ENCODE assay signal across 10 mouse cellular contexts in the genomic region with DNA sequence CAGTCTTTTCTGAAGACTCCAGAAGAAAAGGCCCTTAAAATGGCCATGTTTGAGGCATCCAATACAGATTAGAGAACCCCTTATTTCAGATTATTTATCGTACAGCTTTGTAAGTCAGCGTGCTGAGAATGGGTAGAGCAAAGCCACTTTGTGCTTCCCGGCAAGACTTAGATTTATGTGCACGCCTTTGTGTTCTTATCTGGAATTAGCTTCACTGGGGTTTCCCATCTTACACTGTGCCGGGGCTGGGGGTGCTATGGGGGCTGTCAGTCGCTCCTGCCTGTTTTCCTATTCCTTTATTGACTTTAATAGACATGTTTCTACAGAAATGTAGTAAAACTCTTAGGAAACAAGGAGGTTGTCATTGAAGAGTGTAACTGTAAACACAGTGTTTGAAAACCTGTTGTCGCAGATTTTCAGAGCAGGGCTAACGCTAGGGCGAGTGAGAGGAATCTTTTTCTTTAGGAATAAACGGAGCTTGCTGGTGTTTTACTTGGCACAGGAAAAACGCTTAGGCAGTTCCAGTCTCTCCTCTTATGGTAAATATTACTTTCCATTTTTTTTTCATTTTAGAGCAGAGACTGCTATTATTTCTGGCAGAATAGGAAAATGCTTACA. TPM values are rescaled to one million over a fixed set of nuclear protein-coding genes. Genes with fewer than 3 reads are reported as not detected.
DNase-seq lines count a peak whose midpoint lies in the region; ATAC-seq lines count a peak whose summit lies in the region.
"Had no signal": no experiment of that assay in that cellular context is flagged by ENCODE, and none has a peak within 500 bp of the region (broad histone marks: within the 10 kb centered on the region; RNA-seq: fewer than 3 reads in every experiment).

No protein-coding gene starts in this region.

- no peak overlapping the region for H3K9ac ChIP-seq in lung, embryonic 15.5 days
- H3K9ac ChIP-seq in limb, embryonic 11.5 days (ENCODE audit: low read length): peak overlapping the region; percentile 30; the same call in 1 of the 2 replicates
- H3K9ac ChIP-seq in stomach, embryonic 16.5 days (ENCODE audit: low read length): peak overlapping the region; percentile 4

- no peaks in the 10 kb centered on the region for H3K36me3 ChIP-seq in lung, embryonic 15.5 days
- H3K36me3 ChIP-seq in limb, embryonic 11.5 days (ENCODE audit: control insufficient read depth, insufficient read depth, low read length): no peaks in the 10 kb centered on the region
- H3K36me3 ChIP-seq in stomach, embryonic 16.5 days (ENCODE audit: control insufficient read depth, insufficient read depth, low read length): no peaks in the 10 kb centered on the region

- peak overlapping the region; percentile 26 for H3K4me3 ChIP-seq in lung, embryonic 15.5 days
- H3K4me3 ChIP-seq in limb, embryonic 11.5 days (ENCODE audit: low read depth, low read length): peak overlapping the region; percentile 17
- peak overlapping the region; percentile 27 for H3K4me3 ChIP-seq in stomach, embryonic 16.5 days (replicated peaks; ENCODE audit: low read length)
- H3K4me3 ChIP-seq: erythroblast, embryonic 14.5 days had no signal

- H3K4me2 ChIP-seq in lung, embryonic 15.5 days: peak overlapping the region; percentile 46
- peak overlapping the region; percentile 43 for H3K4me2 ChIP-seq in limb, embryonic 11.5 days (ENCODE audit: low read depth, severe bottlenecking)
- peak overlapping the region; percentile 74 for H3K4me2 ChIP-seq in stomach, embryonic 16.5 days (ENCODE audit: low read depth, low read length)

- peak overlapping the region; percentile 79 for H3K27ac ChIP-seq in lung, embryonic 15.5 days
- H3K27ac ChIP-seq in limb, embryonic 11.5 days (replicated peaks; ENCODE audit: low read depth, low read length): peak overlapping the region; percentile 73
- peak overlapping the region; percentile 28 for H3K27ac ChIP-seq in stomach, embryonic 16.5 days (ENCODE audit: low read length)

- no peaks in the 10 kb centered on the region for H3K9me3 ChIP-seq in lung, embryonic 15.5 days
- H3K9me3 ChIP-seq in limb, embryonic 11.5 days (ENCODE audit: control insufficient read depth, low read length): no peaks in the 10 kb centered on the region
- no peaks in the 10 kb centered on the region for H3K9me3 ChIP-seq in stomach, embryonic 16.5 days (replicated peaks; ENCODE audit: control insufficient read depth, low read length)

- WGBS in lung, embryonic 15.5 days: 22% methylated on average over 11 of the region's 11 CpGs
- WGBS in limb, embryonic 11.5 days: 43% methylated on average over 11 of the region's 11 CpGs
- WGBS in stomach, embryonic 16.5 days: 39% methylated on average over 11 of the region's 11 CpGs

- intact Hi-C loops in gastrocnemius, postnatal 36 days (cut with DNase I): loop anchor here (5.0 kb wide), 1 partner anchor 203 kb away; no protein-coding TSS in a partner anchor

- H3K4me1 ChIP-seq in lung, embryonic 15.5 days: peaks cover 47% of the 10 kb centered on the region
- peaks cover 11% of the 10 kb centered on the region for H3K4me1 ChIP-seq in limb, embryonic 11.5 days (ENCODE audit: control insufficient read depth, insufficient read depth, low read length)
- peaks cover 9% of the 10 kb centered on the region for H3K4me1 ChIP-seq in stomach, embryonic 16.5 days (ENCODE audit: control insufficient read depth, insufficient read depth, low read length)

- peak; percentile 19 for DNase-seq in embryo, embryonic 11.5 days (ENCODE audit: low read depth, low spot score)
- DNase-seq in embryo, embryonic 10.5 days (ENCODE audit: low spot score): no peak
- DNase-seq in lung, postnatal 36 days: no peak
- DNase-seq in limb, embryonic 11.5 days (ENCODE audit: low spot score): peak; percentile 32
- DNase-seq in gastrocnemius, postnatal 36 days: no peak

- H3K27me3 ChIP-seq in lung, embryonic 15.5 days: no peaks in the 10 kb centered on the region
- H3K27me3 ChIP-seq in limb, embryonic 11.5 days (ENCODE audit: control insufficient read depth, insufficient read depth, low read length): no peaks in the 10 kb centered on the region
- no peaks in the 10 kb centered on the region for H3K27me3 ChIP-seq in stomach, embryonic 16.5 days (ENCODE audit: control insufficient read depth, insufficient read depth, low read length)

- no peak for ATAC-seq in lung, embryonic 15.5 days (ENCODE audit: borderline replicate concordance, extremely low read depth, low FRiP score, low TSS enrichment)
- ATAC-seq in limb, embryonic 11.5 days (ENCODE audit: insufficient number of reproducible peaks, low FRiP score, low TSS enrichment, low read depth): no peak
- ATAC-seq in stomach, embryonic 16.5 days (ENCODE audit: insufficient read depth, low FRiP score): no peak
- ATAC-seq in inflammation-experienced regulatory T-cells, adult 6 months: no peak
- ATAC-seq: activated CD4-positive, CD25-positive, alpha-beta regulatory T cell, adult 4 months had no signal

RNA-seq across cellular contexts. Expression of gene Lhfp, which starts 3.5 kb away (rescaled TPM):
- 79.3 and 82.4 TPM in 2 replicates for polyA plus RNA-seq in lung, embryonic 15.5 days (2015; fragmentation: Nextera tagmentation; extraction: Ambion mirVana)
- polyA plus RNA-seq in limb, embryonic 11.5 days (2014; fragmentation: Nextera tagmentation; extraction: Ambion mirVana): 61.0 and 61.7 TPM in 2 replicates
- 51.2 and 59.9 TPM in 2 replicates for polyA plus RNA-seq in stomach, embryonic 16.5 days (2015; fragmentation: Nextera tagmentation; extraction: Ambion mirVana)
- polyA plus RNA-seq in inflammation-experienced regulatory T-cells, adult 6 months (2017; shearing (Covaris generic)): not detected
- 10 to 100 TPM; 12.0 to 12.1 TPM for total RNA-seq in gastrocnemius, postnatal 36 days (2021)
- polyA plus RNA-seq: erythroblast, embryonic 14.5 days had no signal

RNA-seq across cellular contexts. Expression of gene Cog6, which starts 27.8 kb away (rescaled TPM):
- polyA plus RNA-seq in lung, embryonic 15.5 days (2015; fragmentation: Nextera tagmentation; extraction: Ambion mirVana): 39.4 and 46.1 TPM in 2 replicates
- 46.7 and 48.8 TPM in 2 replicates for polyA plus RNA-seq in limb, embryonic 11.5 days (2014; fragmentation: Nextera tagmentation; extraction: Ambion mirVana)
- polyA plus RNA-seq in stomach, embryonic 16.5 days (2015; fragmentation: Nextera tagmentation; extraction: Ambion mirVana): 46.8 and 48.5 TPM in 2 replicates
- polyA plus RNA-seq in inflammation-experienced regulatory T-cells, adult 6 months (2017; shearing (Covaris generic)): 10 to 100 TPM; 18.9 to 23.4 (median 20.0) TPM
- 10 to 100 TPM; 34.8 to 36.3 TPM for total RNA-seq in gastrocnemius, postnatal 36 days (2021)

Comparison
In these comparisons a context has a peak if more than half of its experiments do, and no peak if none do; other contexts are left out.
1. DNase-seq: peak in embryo, embryonic 11.5 days (single experiment) and limb, embryonic 11.5 days (single experiment); none in embryo, embryonic 10.5 days (single experiment), lung, postnatal 36 days (single experiment) and gastrocnemius, postnatal 36 days (0 of 2).
2. H3K27ac ChIP-seq: peak in every context shown above with its lines; median percentile 79 in lung, embryonic 15.5 days; 73 in limb, embryonic 11.5 days; 28 in stomach, embryonic 16.5 days.
3. RNA of gene Lhfp, which starts 3.5 kb away (polyA plus RNA-seq): 79.3 to 82.4 TPM in lung, embryonic 15.5 days, 61.0 to 61.7 TPM in limb, embryonic 11.5 days and 51.2 to 59.9 TPM in stomach, embryonic 16.5 days; not detected in inflammation-experienced regulatory T-cells, adult 6 months; every median in the first group is over 10 times any median in the second.
4. Peak in every context shown above with its lines, with median percentiles within 50 percentile points of each other: H3K4me2 ChIP-seq and H3K4me3 ChIP-seq.